Mouse (Mus musculus): Measurements from ENCODE around the gene Olfr1130.
"Not testable (repeated sequence)": the region's sequence is repeated elsewhere in the genome, so short reads cannot be mapped to it uniquely, and the experiment has no call there.

Gene Olfr1130

DNA sequence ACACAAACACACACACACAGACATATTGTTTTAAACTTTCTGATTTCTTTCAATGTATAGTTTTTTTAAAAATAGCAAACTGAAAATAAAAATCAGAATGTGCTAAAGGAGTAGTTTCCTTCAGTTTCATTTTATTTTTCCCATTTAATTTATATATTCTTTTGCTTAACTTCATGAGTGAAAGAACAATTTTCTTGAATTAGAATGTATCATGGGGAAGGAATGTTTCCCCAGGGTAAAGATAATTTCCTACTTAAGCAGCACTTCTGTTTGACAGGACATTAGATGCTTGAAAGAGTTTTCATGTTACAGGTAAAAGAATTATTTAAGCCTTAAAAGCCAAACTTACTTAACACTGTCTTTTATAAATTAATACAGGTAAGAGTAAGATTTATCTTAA is at the start of gene Olfr1130:
TSS of gene Olfr1130 (plus strand) at position 301 of the 400 bp plus-strand sequence.
- not testable (repeated sequence) for DNase-seq (ENCODE audit: low spot score)

DNA sequence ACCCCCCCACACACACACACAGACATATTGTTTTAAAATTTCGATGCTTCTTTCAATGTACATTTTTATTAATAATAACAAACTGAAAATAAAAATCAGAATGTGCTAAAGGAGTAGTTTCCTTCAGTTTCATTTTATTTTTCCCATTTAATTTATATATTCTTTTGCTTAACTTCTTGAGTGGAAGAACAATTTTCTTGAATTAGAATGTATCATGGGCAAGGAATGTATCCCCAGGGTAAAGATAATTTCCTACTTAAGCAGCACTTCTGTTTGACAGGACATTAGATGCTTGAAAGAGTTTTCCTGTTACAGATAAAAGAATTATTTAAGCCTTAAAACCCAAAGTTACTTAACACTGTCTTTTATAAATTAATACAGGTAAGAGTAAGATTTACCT is 32.4 kb upstream of the Olfr1130 start, which contains the start of gene Olfr1129:
TSS of gene Olfr1129 (plus strand) at position 301 of the 400 bp plus-strand sequence.
- DNase-seq (ENCODE audit: low spot score) = not testable (repeated sequence)

DNA sequence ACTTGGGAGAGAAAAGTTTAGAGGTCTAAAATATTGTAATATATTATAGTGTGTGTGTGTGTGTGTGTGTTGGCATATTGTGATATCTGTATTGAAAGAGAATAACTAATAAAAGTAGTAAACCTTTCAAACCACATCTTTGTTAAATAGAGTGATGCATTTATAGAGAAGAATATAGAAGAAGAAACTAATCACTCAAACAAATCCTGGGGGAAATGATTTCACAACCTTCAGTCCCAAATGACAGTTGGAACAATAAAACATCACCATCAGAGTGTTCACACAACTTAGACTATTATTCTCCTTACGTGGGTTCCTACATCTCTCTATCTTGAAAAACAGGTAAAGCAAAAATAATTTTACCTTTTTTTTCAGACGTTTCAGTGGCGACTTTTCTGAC is 20.8 kb downstream of the Olfr1130 start, which contains the start of gene Olfr1131:
TSS of gene Olfr1131 (plus strand) at position 301 of the 400 bp plus-strand sequence.
- no peak for DNase-seq (ENCODE audit: low spot score)

DNA sequence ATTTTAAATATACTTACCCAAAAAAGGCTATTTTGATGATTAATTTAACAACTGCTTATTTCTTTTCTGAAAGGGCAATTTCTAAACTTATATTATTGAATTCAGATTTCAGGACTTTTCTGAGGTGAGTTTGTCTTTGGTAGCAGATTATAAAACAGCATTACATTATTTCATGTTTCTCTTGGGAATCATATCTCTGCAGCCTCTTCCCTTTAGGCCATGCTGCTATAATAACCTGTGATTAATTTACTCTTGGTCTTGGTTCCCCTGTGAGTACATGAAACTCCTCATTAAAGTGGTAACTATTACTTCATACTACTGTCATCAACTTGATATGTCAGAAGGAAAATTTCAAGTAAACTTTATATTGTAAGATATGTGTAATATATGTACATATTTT is 31.4 kb downstream of the Olfr1130 start, which contains the start of gene Olfr1132:
TSS of gene Olfr1132 (minus strand) at position 101 of the 400 bp plus-strand sequence.
- no peak for DNase-seq (ENCODE audit: low spot score)

DNA sequence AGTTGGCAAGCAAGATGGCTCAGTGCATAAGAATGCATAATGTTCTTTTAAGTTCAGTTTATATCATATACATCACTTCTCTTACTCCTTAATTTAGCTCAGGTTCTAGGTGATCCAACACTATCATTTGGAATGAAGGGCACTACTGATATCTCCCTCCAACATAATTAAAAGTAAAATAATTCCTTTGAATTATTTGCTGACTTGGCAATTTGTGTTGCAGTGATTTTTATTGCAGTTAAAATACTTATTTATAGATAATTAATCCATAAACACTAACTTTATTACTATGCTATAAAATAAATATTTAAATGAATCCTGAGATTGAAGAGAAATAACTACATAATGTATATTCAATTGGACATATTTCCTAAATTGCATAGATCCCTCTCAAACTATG is 36.4 kb downstream of the Olfr1130 start:
- DNase-seq (ENCODE audit: low spot score) = no peak

DNA sequence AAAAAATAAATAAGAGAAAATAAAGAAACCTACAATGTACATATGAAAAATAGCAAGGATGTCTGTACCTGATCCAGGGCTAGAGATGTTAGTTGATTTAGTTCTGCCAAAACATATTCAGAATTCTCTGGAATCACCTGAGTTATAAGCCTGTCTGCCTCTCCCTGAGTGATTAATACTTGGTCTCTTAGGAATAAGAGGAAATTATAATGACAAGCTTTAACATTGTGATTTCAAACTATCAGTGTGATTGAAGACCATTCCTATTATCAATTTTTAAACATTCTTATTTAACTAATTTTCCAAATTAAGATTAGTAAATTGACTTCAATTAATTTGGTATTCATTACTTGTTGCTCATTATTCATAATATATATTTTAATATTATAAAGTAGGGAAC is 41.3 kb downstream of the Olfr1130 start, which contains the start of gene Olfr1133:
TSS of gene Olfr1133 (minus strand) at position 101 of the 400 bp plus-strand sequence.
- no peak for DNase-seq (ENCODE audit: low spot score)

DNA sequence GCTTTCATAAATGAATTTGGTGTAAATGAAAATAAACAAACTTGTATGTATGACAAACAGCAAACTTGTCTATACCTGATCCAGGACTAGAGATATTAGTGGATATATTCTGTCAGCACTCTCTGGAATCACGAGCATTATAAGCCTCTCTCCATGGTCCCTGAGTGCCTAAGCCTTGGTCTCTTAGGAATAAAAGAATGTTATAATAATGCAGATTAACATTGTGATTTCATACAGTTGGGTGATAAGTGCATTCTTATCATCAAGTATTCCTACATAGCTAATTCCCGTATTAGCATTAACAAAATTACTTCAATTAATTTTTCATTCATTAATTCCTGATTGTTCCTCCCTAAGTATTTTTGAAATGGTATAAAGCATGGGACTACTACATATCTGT is 52.3 kb downstream of the Olfr1130 start, which contains the start of gene Olfr1134:
TSS of gene Olfr1134 (minus strand) at position 101 of the 400 bp plus-strand sequence.
- DNase-seq (ENCODE audit: low spot score) = no peak

Measured in c-Kit-positive CD71-positive TER-119-positive erythroid progenitor cells, embryonic 14.5 days (primary cell).